Mouse (Mus musculus): Measurements from ENCODE around the gene Slc25a30.
A peak's percentile ranks its signal among the peaks of the same experiment; 100 is the strongest.
"Not testable (repeated sequence)": the region's sequence is repeated elsewhere in the genome, so short reads cannot be mapped to it uniquely, and the experiment has no call there.

Slc25a30 gene

GRCm38 (mm10) chr14:75793110-75793509 lies 6.3 kb upstream of the Slc25a30 start:
- no peak for DNase-seq (ENCODE audit: low spot score in 2 of 2)

GRCm38 (mm10) chr14:75791372-75791771 lies 4.5 kb upstream of the Slc25a30 start:
- DNase-seq (ENCODE audit: low spot score in 2 of 2) = no peak

- DNase-seq (ENCODE audit: low spot score in 2 of 2) = no peak
These were observed 3.7 kb upstream of the Slc25a30 start for GRCm38 (mm10) chr14:75790411-75790996.

- no peak for DNase-seq (ENCODE audit: low spot score in 2 of 2)
These were observed 2.5 kb upstream of the Slc25a30 start for GRCm38 (mm10) chr14:75789291-75789690.

- no peak for DNase-seq (ENCODE audit: low spot score in 2 of 2)
These were observed 948 bp upstream of the Slc25a30 start for GRCm38 (mm10) chr14:75787794-75788175.

- peak in 1 of 2 experiments; percentile 58 for DNase-seq (ENCODE audit: low spot score in 2 of 2)
These were observed 391 bp downstream of the Slc25a30 start for GRCm38 (mm10) chr14:75786424-75786867.

GRCm38 (mm10) chr14:75779913-75780312 lies 6.9 kb downstream of the Slc25a30 start:
- DNase-seq (ENCODE audit: low spot score in 2 of 2) = no peak

GRCm38 (mm10) chr14:75776637-75777036 lies 10.2 kb downstream of the Slc25a30 start:
- no peak for DNase-seq (ENCODE audit: low spot score in 2 of 2)

- no peak for DNase-seq (ENCODE audit: low spot score in 2 of 2)
These were observed 13.4 kb downstream of the Slc25a30 start for GRCm38 (mm10) chr14:75773431-75773830.

GRCm38 (mm10) chr14:75772407-75772806 lies 14.4 kb downstream of the Slc25a30 start:
- DNase-seq (ENCODE audit: low spot score in 2 of 2) = not testable (repeated sequence)

- DNase-seq (ENCODE audit: low spot score in 2 of 2) = no peak
These were observed 15.7 kb downstream of the Slc25a30 start for GRCm38 (mm10) chr14:75771101-75771501.

- no peak for DNase-seq (ENCODE audit: low spot score in 2 of 2)
These were observed 17.5 kb downstream of the Slc25a30 start for GRCm38 (mm10) chr14:75769334-75769733.

- no peak for DNase-seq (ENCODE audit: low spot score in 2 of 2)
These were observed 18.6 kb downstream of the Slc25a30 start for GRCm38 (mm10) chr14:75768275-75768608.

GRCm38 (mm10) chr14:75767492-75768274 lies 19.2 kb downstream of the Slc25a30 start:
- peak; percentile 35 to 81 for DNase-seq (ENCODE audit: low spot score in 2 of 2)

GRCm38 (mm10) chr14:75761028-75761805 lies 25.6 kb downstream of the Slc25a30 start:
- DNase-seq (ENCODE audit: low spot score in 2 of 2) = peak in 1 of 2 experiments; percentile 57

- no peak for DNase-seq (ENCODE audit: low spot score in 2 of 2)
These were observed 28.4 kb downstream of the Slc25a30 start for GRCm38 (mm10) chr14:75758401-75758800.

GRCm38 (mm10) chr14:75757821-75758220 lies 29.0 kb downstream of the Slc25a30 start:
- no peak for DNase-seq (ENCODE audit: low spot score in 2 of 2)

GRCm38 (mm10) chr14:75756971-75757370 lies 29.9 kb downstream of the Slc25a30 start:
- DNase-seq (ENCODE audit: low spot score in 2 of 2) = no peak

GRCm38 (mm10) chr14:75753991-75754817 lies 32.6 kb downstream of the Slc25a30 start, which contains the start of gene Cog3:
Gene Cog3 (minus strand): TSS chr14:75754517.
- DNase-seq (ENCODE audit: low spot score in 2 of 2) = peak; percentile 91 to 97

- DNase-seq (ENCODE audit: low spot score in 2 of 2) = no peak
These were observed 33.6 kb downstream of the Slc25a30 start for GRCm38 (mm10) chr14:75753206-75753605.

- DNase-seq (ENCODE audit: low spot score in 2 of 2) = no peak
These were observed 35.8 kb downstream of the Slc25a30 start for GRCm38 (mm10) chr14:75751040-75751439.

- no peak for DNase-seq (ENCODE audit: low spot score in 2 of 2)
These were observed 37.7 kb downstream of the Slc25a30 start for GRCm38 (mm10) chr14:75749123-75749522.

Data from left cerebral cortex, adult 9 months (tissue).